Mouse (Mus musculus): ENCODE measurements around the gene Slc19a1.

DNA sequence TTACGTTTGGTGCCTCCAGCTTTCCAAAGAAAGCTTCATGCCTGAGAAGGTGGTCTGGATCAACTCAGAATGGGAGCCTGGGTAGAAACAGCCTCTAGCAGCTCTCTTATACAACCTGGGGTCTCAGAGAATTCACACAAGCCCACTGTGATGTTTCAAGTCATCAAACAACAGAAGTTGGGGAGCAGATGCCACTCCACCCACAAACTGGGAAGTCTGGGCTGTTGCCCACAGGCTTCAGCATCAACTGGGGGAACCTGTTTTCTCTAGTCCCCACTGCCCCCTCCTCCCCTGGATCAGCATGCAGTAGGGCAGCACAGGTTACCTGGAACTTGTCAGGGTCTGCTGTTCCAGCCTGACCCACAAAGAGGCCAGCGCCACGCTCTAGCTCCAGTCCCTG is 63.6 kb downstream of the Slc19a1 start:
- TF ChIP-seq CTCF (IDR thresholded peaks at IDR 0.05; ENCODE audit: low read depth) (no peak), EP300 (optimal IDR thresholded peaks at IDR 0.05) (no peak)
